Mouse (Mus musculus): ENCODE measurements around the gene Rbms3. TPM values are rescaled to one million over a fixed set of nuclear protein-coding genes. Genes with fewer than 3 reads are reported as not detected.
A peak's percentile ranks its signal among the peaks of the same experiment; 100 is the strongest.

Rbms3 gene
- polyA plus RNA-seq, 1 experiment from 2014 or later: 68.6 TPM

DNA sequence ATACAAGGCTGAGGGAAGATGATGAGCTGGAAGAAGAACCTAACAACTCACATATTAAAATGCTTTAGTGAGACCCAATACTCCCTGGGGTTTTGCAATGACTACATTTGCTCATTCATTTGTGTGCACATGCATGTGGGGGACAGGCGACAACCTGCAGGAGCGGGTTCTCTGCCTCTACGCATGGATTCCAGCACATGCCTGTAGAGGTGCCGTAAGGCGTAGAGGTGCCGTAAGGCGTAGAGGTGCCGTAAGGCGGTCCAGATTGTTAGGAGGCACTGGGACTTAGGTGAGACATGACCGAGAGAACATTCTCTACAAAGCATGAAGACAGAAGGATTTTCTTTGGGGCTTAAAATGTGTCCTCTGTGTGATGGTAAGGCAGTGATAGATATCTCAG, 1033.7 kb downstream of the Rbms3 start:
- ATAC-seq (replicated peaks; ENCODE audit: low FRiP score, low TSS enrichment, low read depth): no peak
- WGBS: 98% methylated on average over 10 of the region's 10 CpGs

DNA sequence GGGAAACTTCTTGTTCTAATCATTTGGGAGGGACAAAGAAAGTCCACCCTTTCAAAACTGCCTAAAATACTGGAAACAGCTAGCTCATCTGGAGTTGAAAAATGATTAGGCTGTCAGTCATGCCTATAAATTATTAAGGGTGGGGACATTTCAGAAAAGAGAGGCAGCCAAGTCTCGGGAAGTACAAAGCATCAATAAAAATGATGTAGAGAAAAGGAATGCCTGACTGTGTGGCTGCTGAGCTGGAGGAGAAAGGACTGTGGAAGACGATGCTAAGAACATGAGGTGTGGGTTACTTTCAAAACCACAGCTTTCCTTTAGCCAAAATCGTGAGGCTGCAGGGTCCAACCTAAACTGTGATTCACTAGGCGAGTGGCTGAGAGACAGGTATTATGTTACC, 1037.2 kb downstream of the Rbms3 start:
- no peak overlapping the region for H3K27ac ChIP-seq (ENCODE audit: low read depth)
- H3K4me1 ChIP-seq (replicated peaks; ENCODE audit: control insufficient read depth, insufficient read depth, low read length): no peaks in the 10 kb centered on the region
- no peak overlapping the region for H3K4me3 ChIP-seq (ENCODE audit: low read depth, low read length)
- no peak for ATAC-seq (replicated peaks; ENCODE audit: low FRiP score, low TSS enrichment, low read depth)
- H3K4me2 ChIP-seq (ENCODE audit: low read length): no peak overlapping the region
- no peaks in the 10 kb centered on the region for H3K27me3 ChIP-seq (replicated peaks; ENCODE audit: control insufficient read depth, insufficient read depth, low read length)
- peaks cover 4% of the 10 kb centered on the region for H3K9me3 ChIP-seq (ENCODE audit: control insufficient read depth, low read length)
- no peak for DNase-seq (ENCODE audit: low spot score)
- no peak overlapping the region for H3K9ac ChIP-seq (ENCODE audit: low read length)
- no peaks in the 10 kb centered on the region for H3K36me3 ChIP-seq (ENCODE audit: control insufficient read depth, insufficient read depth, low read length)
- WGBS: 75% methylated on average over 4 of the region's 4 CpGs

More for the DNA sequence above, 1033.7 kb downstream of the Rbms3 start:
- Histone ChIP-seq H3K4me3 (ENCODE audit: low read depth, low read length) (no peak overlapping the region), H3K4me2 (ENCODE audit: low read length) (no peak overlapping the region), H3K4me1 (replicated peaks; ENCODE audit: control insufficient read depth, insufficient read depth, low read length) (no peaks in the 10 kb centered on the region), H3K9me3 (ENCODE audit: control insufficient read depth, low read length) (no peaks in the 10 kb centered on the region), H3K27me3 (replicated peaks; ENCODE audit: control insufficient read depth, insufficient read depth, low read length) (no peaks in the 10 kb centered on the region), H3K27ac (ENCODE audit: low read depth) (no peak overlapping the region), H3K36me3 (ENCODE audit: control insufficient read depth, insufficient read depth, low read length) (no peaks in the 10 kb centered on the region), H3K9ac (ENCODE audit: low read length) (no peak overlapping the region)
- DNase-seq (ENCODE audit: low spot score): no peak

DNA sequence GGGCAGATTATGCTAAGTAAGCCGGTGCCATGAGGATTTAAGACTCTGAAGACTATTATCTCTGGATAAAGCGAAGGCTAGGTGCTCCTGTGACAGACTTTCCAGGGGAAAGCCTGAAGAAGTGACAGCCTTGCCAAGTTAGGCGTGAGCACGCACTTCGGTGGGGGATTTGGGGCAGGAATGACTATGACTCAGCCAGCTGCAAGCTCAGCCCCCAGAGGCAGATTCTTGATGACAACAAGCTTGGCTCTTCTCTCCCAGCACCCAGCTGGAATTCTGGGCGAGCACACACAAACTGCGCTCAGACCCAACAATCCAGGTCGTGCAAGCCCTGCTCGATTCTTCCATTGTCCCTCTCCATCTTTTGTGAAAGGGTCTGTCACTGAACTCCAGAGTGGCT, 1038.6 kb downstream of the Rbms3 start:
- no peak for DNase-seq (ENCODE audit: low spot score)
- no peaks in the 10 kb centered on the region for H3K27me3 ChIP-seq (replicated peaks; ENCODE audit: control insufficient read depth, insufficient read depth, low read length)
- H3K4me2 ChIP-seq (ENCODE audit: low read length): no peak overlapping the region
- no peak overlapping the region for H3K9ac ChIP-seq (ENCODE audit: low read length)
- ATAC-seq (replicated peaks; ENCODE audit: low FRiP score, low TSS enrichment, low read depth): no peak
- WGBS: 87% methylated on average over 9 of the region's 9 CpGs
- no peak overlapping the region for H3K4me3 ChIP-seq (ENCODE audit: low read depth, low read length)
- peaks cover 4% of the 10 kb centered on the region for H3K9me3 ChIP-seq (ENCODE audit: control insufficient read depth, low read length)
- no peaks in the 10 kb centered on the region for H3K4me1 ChIP-seq (replicated peaks; ENCODE audit: control insufficient read depth, insufficient read depth, low read length)
- H3K36me3 ChIP-seq (ENCODE audit: control insufficient read depth, insufficient read depth, low read length): no peaks in the 10 kb centered on the region
- H3K27ac ChIP-seq (ENCODE audit: low read depth): no peak overlapping the region

DNA sequence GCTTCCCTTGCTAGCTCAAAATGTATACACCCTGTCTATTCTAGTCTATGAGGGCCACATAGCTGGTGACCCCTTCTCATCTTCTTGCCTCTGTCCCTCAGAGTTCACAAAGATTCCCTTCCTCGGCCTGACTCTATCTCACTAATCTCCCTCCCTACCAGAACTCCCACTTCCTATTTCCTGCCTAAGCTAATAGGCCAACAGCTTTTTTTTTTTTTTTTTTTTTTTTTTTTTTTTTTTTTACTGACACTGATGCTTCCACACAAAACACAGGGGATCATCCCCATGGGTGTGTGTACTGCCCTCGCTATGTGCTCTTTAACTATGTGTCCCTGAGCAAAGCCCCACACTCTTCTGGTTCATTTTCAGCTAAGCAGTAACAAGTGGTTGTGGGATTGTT, 1060.0 kb downstream of the Rbms3 start:
- H3K36me3 ChIP-seq (ENCODE audit: control insufficient read depth, insufficient read depth, low read length): no peaks in the 10 kb centered on the region
- H3K27me3 ChIP-seq (replicated peaks; ENCODE audit: control insufficient read depth, insufficient read depth, low read length): no peaks in the 10 kb centered on the region
- no peaks in the 10 kb centered on the region for H3K9me3 ChIP-seq (ENCODE audit: control insufficient read depth, low read length)
- ATAC-seq (replicated peaks; ENCODE audit: low FRiP score, low TSS enrichment, low read depth) (no peak), DNase-seq (ENCODE audit: low spot score) (peak; percentile 32)
- H3K9ac ChIP-seq (ENCODE audit: low read length): no peak overlapping the region
- WGBS: 56% methylated on average over 2 of the region's 2 CpGs
- H3K4me3 ChIP-seq (ENCODE audit: low read depth, low read length): no peak overlapping the region
- no peak overlapping the region for H3K4me2 ChIP-seq (ENCODE audit: low read length)
- H3K27ac ChIP-seq (ENCODE audit: low read depth): no peak overlapping the region
- H3K4me1 ChIP-seq (replicated peaks; ENCODE audit: control insufficient read depth, insufficient read depth, low read length): no peaks in the 10 kb centered on the region

DNA sequence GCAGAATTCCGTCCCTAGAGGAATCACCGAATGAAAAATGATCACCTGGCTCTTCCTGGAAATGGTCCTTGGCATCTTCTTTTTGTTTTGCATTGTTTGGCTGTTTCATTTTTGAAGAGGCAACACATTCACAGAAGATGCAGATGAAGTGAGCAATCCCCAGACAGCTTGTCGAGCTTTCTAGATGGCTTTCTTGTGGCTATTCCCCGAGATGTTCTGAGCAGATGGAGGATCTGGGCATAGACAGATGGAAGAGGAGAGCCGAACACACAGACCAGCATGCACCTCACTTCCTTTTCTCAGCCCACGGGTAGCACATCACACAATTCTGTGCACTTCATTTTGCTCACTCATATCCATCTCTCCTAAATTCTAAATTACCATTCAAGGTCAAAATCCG, 1063.0 kb downstream of the Rbms3 start:
- ATAC-seq (replicated peaks; ENCODE audit: low FRiP score, low TSS enrichment, low read depth) (no peak), DNase-seq (ENCODE audit: low spot score) (no peak)
- H3K4me2 ChIP-seq (ENCODE audit: low read length): no peak overlapping the region
- H3K9ac ChIP-seq (ENCODE audit: low read length): no peak overlapping the region
- H3K9me3 ChIP-seq (ENCODE audit: control insufficient read depth, low read length): no peaks in the 10 kb centered on the region
- no peaks in the 10 kb centered on the region for H3K36me3 ChIP-seq (ENCODE audit: control insufficient read depth, insufficient read depth, low read length)
- H3K27me3 ChIP-seq (replicated peaks; ENCODE audit: control insufficient read depth, insufficient read depth, low read length): no peaks in the 10 kb centered on the region
- H3K4me3 ChIP-seq (ENCODE audit: low read depth, low read length): no peak overlapping the region
- no peaks in the 10 kb centered on the region for H3K4me1 ChIP-seq (replicated peaks; ENCODE audit: control insufficient read depth, insufficient read depth, low read length)
- no peak overlapping the region for H3K27ac ChIP-seq (ENCODE audit: low read depth)
- 93% methylated on average over 7 of the region's 7 CpGs for WGBS

DNA sequence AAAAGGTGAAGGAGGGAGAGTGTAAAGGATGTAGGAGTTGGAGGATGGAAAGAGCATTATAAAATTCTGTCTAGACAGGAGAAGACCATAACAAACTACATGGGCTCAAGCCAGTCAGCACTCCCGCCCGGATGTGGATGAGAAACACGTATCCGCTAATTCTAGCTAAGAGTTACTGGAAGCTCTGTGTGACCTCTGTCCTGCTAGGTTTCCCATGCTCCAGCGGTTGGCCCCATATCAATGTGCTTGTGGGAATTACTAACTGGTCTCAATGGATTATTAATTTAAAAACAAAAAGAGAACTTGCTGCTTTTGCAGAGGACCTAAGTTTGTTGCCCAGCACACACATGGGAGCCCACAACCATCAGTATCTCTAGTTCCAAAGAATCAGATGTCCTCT, 1071.9 kb downstream of the Rbms3 start:
- H3K27me3 ChIP-seq (replicated peaks; ENCODE audit: control insufficient read depth, insufficient read depth, low read length): no peaks in the 10 kb centered on the region
- H3K9ac ChIP-seq (ENCODE audit: low read length): no peak overlapping the region
- H3K4me1 ChIP-seq (replicated peaks; ENCODE audit: control insufficient read depth, insufficient read depth, low read length): no peaks in the 10 kb centered on the region
- ATAC-seq (replicated peaks; ENCODE audit: low FRiP score, low TSS enrichment, low read depth): no peak
- H3K27ac ChIP-seq (ENCODE audit: low read depth): no peak overlapping the region
- H3K9me3 ChIP-seq (ENCODE audit: control insufficient read depth, low read length): 0 out of 2 replicates have a peak, but pooled peaks cover 2% of the 10 kb centered on the region
- no peak overlapping the region for H3K4me2 ChIP-seq (ENCODE audit: low read length)
- WGBS: 91% methylated on average over 5 of the region's 5 CpGs
- no peak for DNase-seq (ENCODE audit: low spot score)
- H3K4me3 ChIP-seq (ENCODE audit: low read depth, low read length): no peak overlapping the region
- no peaks in the 10 kb centered on the region for H3K36me3 ChIP-seq (ENCODE audit: control insufficient read depth, insufficient read depth, low read length)

DNA sequence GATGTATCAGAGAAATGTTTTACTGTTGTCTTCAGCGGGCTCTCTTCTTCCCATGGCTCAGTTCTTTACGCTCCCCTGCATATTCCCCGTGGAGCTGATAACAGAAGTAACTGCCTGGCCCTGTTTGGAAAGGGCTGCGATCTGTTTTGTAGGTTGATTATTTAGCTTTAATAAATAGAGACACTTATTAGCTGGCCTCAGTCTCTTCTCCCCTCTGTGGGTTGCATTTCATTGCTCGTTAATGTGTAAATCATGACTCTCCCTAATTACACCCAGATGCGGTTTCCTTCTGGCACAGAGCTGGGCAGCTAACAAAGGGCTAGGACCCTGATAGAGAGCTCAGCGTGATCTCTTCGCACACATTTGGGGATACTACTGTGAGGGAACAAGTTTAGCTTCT, 1073.1 kb downstream of the Rbms3 start:
- Histone ChIP-seq H3K27me3 (replicated peaks; ENCODE audit: control insufficient read depth, insufficient read depth, low read length) (no peaks in the 10 kb centered on the region), H3K36me3 (ENCODE audit: control insufficient read depth, insufficient read depth, low read length) (no peaks in the 10 kb centered on the region), H3K4me1 (replicated peaks; ENCODE audit: control insufficient read depth, insufficient read depth, low read length) (no peaks in the 10 kb centered on the region), H3K9me3 (ENCODE audit: control insufficient read depth, low read length) (0 out of 2 replicates have a peak, but pooled peaks cover 2% of the 10 kb centered on the region), H3K27ac (ENCODE audit: low read depth) (no peak overlapping the region), H3K4me2 (ENCODE audit: low read length) (no peak overlapping the region), H3K9ac (ENCODE audit: low read length) (no peak overlapping the region), H3K4me3 (ENCODE audit: low read depth, low read length) (no peak overlapping the region)
- DNase-seq (ENCODE audit: low spot score): no peak
- WGBS: 62% methylated on average over 8 of the region's 8 CpGs
- ATAC-seq (replicated peaks; ENCODE audit: low FRiP score, low TSS enrichment, low read depth): no peak

DNA sequence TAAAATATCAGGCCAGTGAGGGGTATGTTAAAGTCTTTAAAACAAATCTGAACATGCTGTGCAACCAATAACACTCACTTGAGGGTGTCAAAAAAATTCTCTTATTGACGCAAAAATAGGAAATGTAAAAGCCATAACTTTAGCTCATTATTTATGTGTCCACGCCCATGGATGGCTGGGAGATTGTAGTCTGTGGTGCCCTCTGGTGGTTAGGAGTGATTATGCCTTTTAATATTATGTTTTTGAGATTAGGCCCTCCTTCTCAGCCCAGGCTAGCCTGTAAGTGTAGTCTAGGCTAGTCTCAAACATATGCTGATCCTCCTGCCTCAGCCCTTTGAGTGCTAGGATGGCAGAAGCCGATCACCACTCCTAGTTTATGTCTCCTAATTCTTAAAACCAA, 1076.5 kb downstream of the Rbms3 start:
- Histone ChIP-seq H3K9me3 (ENCODE audit: control insufficient read depth, low read length) (0 out of 2 replicates have a peak, but pooled peaks cover 2% of the 10 kb centered on the region), H3K27me3 (replicated peaks; ENCODE audit: control insufficient read depth, insufficient read depth, low read length) (no peaks in the 10 kb centered on the region), H3K27ac (ENCODE audit: low read depth) (no peak overlapping the region), H3K4me3 (ENCODE audit: low read depth, low read length) (no peak overlapping the region), H3K36me3 (ENCODE audit: control insufficient read depth, insufficient read depth, low read length) (no peaks in the 10 kb centered on the region), H3K4me2 (ENCODE audit: low read length) (no peak overlapping the region), H3K4me1 (replicated peaks; ENCODE audit: control insufficient read depth, insufficient read depth, low read length) (no peaks in the 10 kb centered on the region), H3K9ac (ENCODE audit: low read length) (no peak overlapping the region)
- 93% methylated on average over 3 of the region's 3 CpGs for WGBS
- no peak for ATAC-seq (replicated peaks; ENCODE audit: low FRiP score, low TSS enrichment, low read depth)
- no peak for DNase-seq (ENCODE audit: low spot score)

DNA sequence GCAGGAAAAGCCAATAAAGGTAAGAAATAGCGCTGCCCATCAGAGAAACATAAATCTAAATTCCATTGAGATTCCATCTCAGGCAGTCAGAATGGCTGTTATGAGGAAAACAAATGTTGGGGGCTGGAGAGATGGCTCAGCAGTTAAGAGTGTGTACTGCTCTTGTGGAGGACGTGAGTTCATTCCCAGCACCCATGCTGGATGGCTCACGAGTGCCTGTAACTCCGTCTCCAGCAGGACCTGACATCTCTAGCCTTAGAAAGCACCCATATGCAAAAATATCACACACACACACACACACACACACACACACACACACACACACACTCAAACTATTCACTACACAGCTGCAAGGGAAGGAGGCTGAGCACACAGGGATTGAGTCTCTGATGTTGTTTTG, 1083.6 kb downstream of the Rbms3 start:
- no peak overlapping the region for H3K27ac ChIP-seq (ENCODE audit: low read depth)
- WGBS: 84% methylated on average over 4 of the region's 4 CpGs

More for the DNA sequence above, 1083.6 kb downstream of the Rbms3 start:
- no peak for DNase-seq (ENCODE audit: low spot score)
- no peak overlapping the region for H3K4me2 ChIP-seq (ENCODE audit: low read length)
- H3K4me1 ChIP-seq (replicated peaks; ENCODE audit: control insufficient read depth, insufficient read depth, low read length): no peaks in the 10 kb centered on the region
- H3K9me3 ChIP-seq (ENCODE audit: control insufficient read depth, low read length): 0 out of 2 replicates have a peak, but pooled peaks cover 2% of the 10 kb centered on the region
- H3K9ac ChIP-seq (ENCODE audit: low read length): no peak overlapping the region
- ATAC-seq (replicated peaks; ENCODE audit: low FRiP score, low TSS enrichment, low read depth): no peak
- no peaks in the 10 kb centered on the region for H3K27me3 ChIP-seq (replicated peaks; ENCODE audit: control insufficient read depth, insufficient read depth, low read length)
- H3K36me3 ChIP-seq (ENCODE audit: control insufficient read depth, insufficient read depth, low read length): no peaks in the 10 kb centered on the region
- no peak overlapping the region for H3K4me3 ChIP-seq (ENCODE audit: low read depth, low read length)

Data from intestine, embryonic 14.5 days (tissue).